Mouse (Mus musculus) forebrain, embryonic 16.5 days (tissue): Measurements from ENCODE around the gene AA986860. TPM values are rescaled to one million over a fixed set of nuclear protein-coding genes. Genes with fewer than 3 reads are reported as not detected.
A peak's percentile ranks its signal among the peaks of the same experiment; 100 is the strongest.

Experiments used
- ATAC-seq: fragments of 200-750 bp; cut with Nextera tagmentation; 2 replicates; pipeline ENCODE4 v1.8.0; 2017; ENCODE audit warnings: mild to moderate bottlenecking, moderate library complexity
- H3K27ac ChIP-seq: fragments of 300-500 bp; sonication (generic); 2 replicates; pipeline ENCODE4 v1.5.1; 2014; ENCODE audit warnings: low read length, control low read depth
- H3K27me3 ChIP-seq: fragments of 300-500 bp; sonication (generic); replicated peaks from 2 replicates; pipeline ENCODE4 v1.6.1; 2014; ENCODE audit warnings: low read length; ENCODE audit not compliant: control insufficient read depth, insufficient read depth
- H3K36me3 ChIP-seq: fragments of 300-500 bp; sonication (generic); 2 replicates; pipeline ENCODE4 v1.6.1; 2014; ENCODE audit not compliant: control insufficient read depth, insufficient read depth
- H3K4me1 ChIP-seq: fragments of 300-500 bp; sonication (generic); replicated peaks from 2 replicates; pipeline ENCODE4 v1.6.1; 2014; ENCODE audit warnings: low read length; ENCODE audit not compliant: control insufficient read depth, insufficient read depth
- H3K4me2 ChIP-seq: fragments of 300-500 bp; sonication (generic); 2 replicates; pipeline ENCODE4 v1.6.1; 2014; ENCODE audit warnings: mild to moderate bottlenecking, low read length, control low read depth
- H3K4me3 ChIP-seq: fragments of 300-500 bp; sonication (generic); replicated peaks from 2 replicates; pipeline ENCODE4 v1.5.1; 2014; ENCODE audit warnings: mild to moderate bottlenecking, low read length, control low read depth
- H3K9ac ChIP-seq: fragments of 300-500 bp; sonication (generic); replicated peaks from 2 replicates; pipeline ENCODE4 v1.6.1; 2014; ENCODE audit warnings: low read depth, low read length, control low read depth
- H3K9me3 ChIP-seq: fragments of 300-500 bp; sonication (generic); 2 replicates; pipeline ENCODE4 v1.6.1; 2016; ENCODE audit warnings: low read length; ENCODE audit not compliant: control insufficient read depth
- WGBS: fragments of 180-500 bp; shearing (Covaris S2); extraction: QIAGEN DNeasy Blood & Tissue Kit; methylation state at CpG from one replicate; pipeline ENCODE4 v1.1.7; 2014; 5-methylcytosine and 5-hydroxymethylcytosine counted together
- polyA plus RNA-seq: library from polyadenylated mRNA; unstranded; fragments of >200 nt; fragmentation: Nextera tagmentation; extraction: Ambion mirVana; gene quantifications from 2 replicates; pipeline ENCODE4 v1.2.1, GENCODE M21; 2015

AA986860 gene
- polyA plus RNA-seq, 1 experiment from 2014 or later: 0.47 TPM

DNA sequence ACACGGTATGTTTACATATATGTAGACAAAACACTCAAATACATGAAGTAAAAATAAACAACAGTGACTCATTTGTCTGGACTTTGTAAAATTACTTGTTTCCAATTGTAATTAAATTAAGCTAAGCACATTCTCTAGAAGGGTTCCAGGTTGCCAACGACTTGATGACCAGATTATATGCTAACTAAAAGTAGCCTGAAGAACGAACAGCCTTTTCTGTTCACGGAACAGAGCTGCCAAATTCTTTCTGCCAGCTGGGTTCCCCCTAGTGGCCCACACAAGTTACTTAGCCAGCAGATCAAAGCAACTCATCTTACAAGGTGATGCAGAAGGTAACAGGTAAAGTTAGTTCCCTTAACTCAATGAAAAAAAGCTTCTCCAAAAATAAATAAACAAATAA lies 52.3 kb downstream of the AA986860 start:
- Histone ChIP-seq H3K4me2 (no peak overlapping the region), H3K4me3 (no peak overlapping the region)

GRCm38 (mm10) chr1:130787001-130787400 lies 55.2 kb downstream of the AA986860 start:
- Histone ChIP-seq H3K27ac (no peak overlapping the region), H3K36me3 (no peaks in the 10 kb centered on the region), H3K9me3 (no peaks in the 10 kb centered on the region), H3K4me1 (peaks cover 4% of the 10 kb centered on the region; the same call in 1 of the 2 replicates), H3K27me3 (no peaks in the 10 kb centered on the region), H3K4me2 (no peak overlapping the region), H3K4me3 (no peak overlapping the region), H3K9ac (no peak overlapping the region)
- ATAC-seq: no peak
- WGBS: 34% methylated on average over 4 of the region's 4 CpGs

More for the DNA sequence above, 52.3 kb downstream of the AA986860 start:
- no peaks in the 10 kb centered on the region for H3K4me1 ChIP-seq
- no peaks in the 10 kb centered on the region for H3K36me3 ChIP-seq
- WGBS: 26% methylated on average over 4 of the region's 4 CpGs
- H3K27ac ChIP-seq: no peak overlapping the region
- ATAC-seq: no peak
- no peak overlapping the region for H3K9ac ChIP-seq
- no peaks in the 10 kb centered on the region for H3K9me3 ChIP-seq
- no peaks in the 10 kb centered on the region for H3K27me3 ChIP-seq

DNA sequence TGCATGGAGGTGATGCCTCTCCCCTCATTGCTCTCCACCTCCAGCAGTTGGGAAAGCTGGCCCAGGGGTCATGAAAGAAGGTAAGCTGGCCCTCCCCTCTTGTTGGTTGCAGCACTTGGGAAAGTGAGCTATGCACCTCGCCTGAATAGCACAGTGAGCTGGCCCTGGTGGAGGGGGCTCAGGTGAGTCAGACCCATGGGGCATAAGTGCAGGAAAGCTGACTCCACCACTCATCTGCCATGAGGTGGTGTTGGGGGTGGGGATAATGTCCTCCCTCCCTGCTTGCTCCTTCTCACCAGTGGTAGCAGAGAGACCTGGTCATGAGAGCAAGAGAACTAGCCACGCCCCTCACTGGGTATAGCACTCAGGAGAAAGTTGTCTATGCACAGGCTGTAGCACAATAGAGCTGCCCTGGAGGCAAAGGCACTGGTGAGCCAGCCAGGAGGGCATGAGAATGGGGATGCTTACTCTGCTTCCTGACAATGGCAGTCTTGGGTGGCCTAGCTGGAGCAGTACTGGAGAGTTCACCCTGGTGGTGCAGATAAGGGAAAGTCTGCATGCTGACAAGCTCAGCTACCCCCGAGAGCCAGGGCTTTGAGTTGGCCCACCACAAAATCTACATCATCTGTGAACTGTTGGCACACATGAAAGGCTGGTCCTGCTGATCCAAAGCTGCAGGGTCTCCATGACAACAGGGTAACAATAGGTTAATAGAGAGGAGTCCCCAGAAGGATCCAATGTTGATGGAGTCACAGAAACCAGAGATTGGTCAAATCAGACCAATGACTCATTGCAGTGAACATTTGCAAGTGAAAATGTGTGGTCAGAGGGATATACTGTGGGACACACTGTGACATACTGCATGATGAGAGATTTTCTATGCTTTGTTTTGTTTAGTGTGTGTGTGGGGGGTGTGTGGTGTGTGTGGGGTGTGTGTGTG lies 58.0 kb downstream of the AA986860 start:
- 45% methylated on average over 3 of the region's 3 CpGs for WGBS

More for the DNA sequence above, 58.0 kb downstream of the AA986860 start:
- Histone ChIP-seq H3K9ac (no peak overlapping the region), H3K4me3 (no peak overlapping the region), H3K27ac (no peak overlapping the region), H3K36me3 (no peaks in the 10 kb centered on the region), H3K4me2 (no peak overlapping the region), H3K4me1 (peaks cover 4% of the 10 kb centered on the region; the same call in 1 of the 2 replicates), H3K9me3 (peaks cover 5% of the 10 kb centered on the region; the same call in 1 of the 2 replicates), H3K27me3 (no peaks in the 10 kb centered on the region)
- ATAC-seq: peak; percentile 50; the same call in 1 of the 2 replicates

Other genes with a start within 250 kb of the AA986860 start
- gene Zp3r, start 102.4 kb upstream of the AA986860 start, polyA plus RNA-seq: not detected in 2 replicates
- gene C4bp, start 70.3 kb upstream of the AA986860 start, polyA plus RNA-seq: not detected in 2 replicates
- 0.27 TPM in 1 of 2 replicates, not detected in the other for gene Gm29427, start 16.2 kb upstream of the AA986860 start, polyA plus RNA-seq
- 18.1 and 18.7 TPM in 2 replicates for gene Yod1, start 14.6 kb upstream of the AA986860 start, polyA plus RNA-seq
- gene Pfkfb2, start 2.7 kb upstream of the AA986860 start, polyA plus RNA-seq: 27.8 and 28.2 TPM in 2 replicates
- not detected in 2 replicates for gene Fcamr, start 68.9 kb downstream of the AA986860 start, polyA plus RNA-seq
- gene Pigr, start 94.7 kb downstream of the AA986860 start, polyA plus RNA-seq: not detected in 2 replicates
- not detected in 2 replicates for gene Fcmr, start 133.7 kb downstream of the AA986860 start, polyA plus RNA-seq
- gene Il24, start 155.5 kb downstream of the AA986860 start, polyA plus RNA-seq: not detected in 2 replicates
- gene Il20, start 179.5 kb downstream of the AA986860 start, polyA plus RNA-seq: not detected in 2 replicates
- not detected in 2 replicates for gene Il19, start 208.1 kb downstream of the AA986860 start, polyA plus RNA-seq